Mouse (Mus musculus): ENCODE results near the gene Snrpg.
A peak's percentile ranks its signal among the peaks of the same experiment; 100 is the strongest.

The Snrpg gene

DNA sequence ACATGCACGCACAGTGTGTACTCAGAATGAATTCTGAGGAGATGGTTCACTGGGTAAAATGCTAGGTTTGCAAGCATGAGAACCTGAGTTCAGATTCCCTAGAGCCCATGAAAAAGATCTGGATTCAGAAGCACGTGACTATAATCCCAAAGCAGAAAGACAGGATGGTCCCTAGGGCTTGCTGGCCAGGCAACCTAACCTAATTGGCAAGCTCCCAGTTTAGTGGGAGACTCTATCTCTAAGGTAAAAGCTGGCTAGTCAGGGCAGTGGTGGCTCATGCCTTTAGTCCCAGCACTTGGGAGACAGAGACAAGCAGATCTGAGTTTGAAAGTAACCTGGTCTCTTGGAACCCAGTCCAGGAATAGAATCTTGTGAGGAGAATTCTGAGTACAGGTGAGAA, 27.9 kb downstream of the Snrpg start:
- no peak for DNase-seq (ENCODE audit: low spot score in 2 of 2)

DNA sequence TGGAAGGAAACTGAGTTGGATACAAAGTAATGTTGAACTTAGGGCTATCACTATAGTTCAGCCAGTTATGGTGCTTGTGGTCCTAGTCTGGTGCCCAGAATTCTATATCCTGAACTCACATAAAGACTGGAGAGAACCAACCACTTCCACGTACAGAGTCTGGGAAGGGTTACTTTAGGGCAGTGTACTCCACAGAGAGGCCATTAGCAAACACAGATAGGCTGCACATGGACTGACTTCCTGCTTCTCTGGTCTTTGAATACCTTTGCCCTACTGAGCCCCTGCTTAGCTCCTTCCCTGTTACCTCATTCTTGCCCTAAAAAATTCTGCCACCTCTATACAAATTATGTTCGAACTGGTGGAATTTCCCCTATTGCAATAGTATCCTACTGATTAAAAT, 28.9 kb downstream of the Snrpg start:
- no peak for DNase-seq (ENCODE audit: low spot score in 2 of 2)

DNA sequence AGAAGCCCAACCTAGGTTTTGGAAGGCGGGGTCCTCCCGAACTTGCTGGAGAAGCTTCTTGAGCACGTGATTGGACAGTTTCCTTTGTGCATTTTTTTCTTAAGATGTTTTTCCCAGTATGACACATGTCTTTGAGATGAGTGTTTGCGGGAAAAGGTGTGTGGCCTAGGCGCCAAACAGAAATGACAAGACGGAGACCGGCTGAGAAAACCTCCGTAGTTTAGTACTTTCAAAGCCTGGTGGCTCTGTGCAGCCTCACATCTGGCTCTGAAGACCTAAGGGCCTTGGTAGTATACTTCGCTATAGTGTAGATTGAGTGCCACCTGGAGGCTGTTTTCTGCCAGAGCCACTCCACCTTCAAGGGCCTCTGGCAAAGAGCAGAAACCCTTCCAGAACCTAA, 29.9 kb downstream of the Snrpg start:
- DNase-seq (ENCODE audit: low spot score in 2 of 2): peak; percentile 51 to 83

DNA sequence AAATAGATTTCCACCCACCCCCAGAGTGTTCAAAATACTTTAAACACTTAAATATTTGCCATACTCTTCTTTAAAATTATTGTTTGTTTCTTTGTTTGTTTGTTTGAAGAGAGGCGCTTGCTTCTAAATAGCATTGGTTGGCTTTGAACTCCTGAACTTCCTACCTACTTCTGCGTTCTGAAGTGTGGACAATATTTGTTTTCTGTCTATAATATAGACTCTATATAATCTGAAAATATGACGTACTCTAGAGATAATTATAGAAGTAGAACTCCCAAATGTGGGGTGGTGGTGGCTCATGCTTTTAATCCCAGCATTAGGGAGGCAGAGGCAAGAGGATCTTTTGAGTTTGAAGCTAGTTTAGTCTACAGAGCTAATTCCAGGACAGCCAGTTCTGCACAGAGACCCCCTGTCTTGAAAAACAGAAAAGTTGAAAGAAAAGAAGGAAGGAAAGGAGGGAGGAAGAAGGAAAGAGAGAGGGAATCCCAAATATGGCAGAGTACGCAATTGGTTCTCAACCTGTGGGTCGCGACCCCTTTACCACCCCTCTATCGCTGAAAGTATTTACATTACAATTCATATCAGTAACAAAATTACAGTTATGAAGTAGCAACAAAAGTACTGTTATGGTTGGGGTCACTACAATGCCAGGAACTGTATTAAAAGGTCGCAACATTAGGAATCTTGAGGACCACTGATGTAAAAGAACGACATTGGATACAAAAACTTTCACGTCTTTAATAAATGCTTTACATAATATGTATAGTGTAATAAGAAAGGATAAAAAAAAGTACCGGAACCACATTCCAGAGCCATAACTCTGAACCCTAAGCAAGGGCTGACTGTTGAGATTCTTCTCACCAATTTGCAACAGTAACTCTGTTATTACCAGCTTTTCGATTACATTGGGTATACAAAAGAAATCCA, 31.8 kb downstream of the Snrpg start:
- no peak for DNase-seq (ENCODE audit: low spot score in 2 of 2)

DNA sequence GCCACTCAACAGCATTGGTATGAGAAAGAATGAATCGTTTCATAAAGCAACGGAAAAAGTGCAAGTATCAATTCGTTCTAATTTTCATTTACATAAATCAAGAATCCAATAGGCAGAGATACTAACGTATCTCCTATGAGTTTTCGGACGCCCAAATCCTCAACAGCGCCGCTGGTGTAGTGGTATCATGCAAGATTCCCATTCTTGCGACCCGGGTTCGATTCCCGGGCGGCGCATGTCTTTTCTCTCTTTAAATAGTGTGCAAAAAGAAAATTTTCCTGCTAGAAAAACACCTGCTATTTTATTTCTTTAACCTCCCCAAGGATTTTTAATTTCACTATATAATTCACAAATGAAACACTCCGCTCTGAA, 32.6 kb downstream of the Snrpg start:
- DNase-seq (ENCODE audit: low spot score in 2 of 2): peak; percentile 87

DNA sequence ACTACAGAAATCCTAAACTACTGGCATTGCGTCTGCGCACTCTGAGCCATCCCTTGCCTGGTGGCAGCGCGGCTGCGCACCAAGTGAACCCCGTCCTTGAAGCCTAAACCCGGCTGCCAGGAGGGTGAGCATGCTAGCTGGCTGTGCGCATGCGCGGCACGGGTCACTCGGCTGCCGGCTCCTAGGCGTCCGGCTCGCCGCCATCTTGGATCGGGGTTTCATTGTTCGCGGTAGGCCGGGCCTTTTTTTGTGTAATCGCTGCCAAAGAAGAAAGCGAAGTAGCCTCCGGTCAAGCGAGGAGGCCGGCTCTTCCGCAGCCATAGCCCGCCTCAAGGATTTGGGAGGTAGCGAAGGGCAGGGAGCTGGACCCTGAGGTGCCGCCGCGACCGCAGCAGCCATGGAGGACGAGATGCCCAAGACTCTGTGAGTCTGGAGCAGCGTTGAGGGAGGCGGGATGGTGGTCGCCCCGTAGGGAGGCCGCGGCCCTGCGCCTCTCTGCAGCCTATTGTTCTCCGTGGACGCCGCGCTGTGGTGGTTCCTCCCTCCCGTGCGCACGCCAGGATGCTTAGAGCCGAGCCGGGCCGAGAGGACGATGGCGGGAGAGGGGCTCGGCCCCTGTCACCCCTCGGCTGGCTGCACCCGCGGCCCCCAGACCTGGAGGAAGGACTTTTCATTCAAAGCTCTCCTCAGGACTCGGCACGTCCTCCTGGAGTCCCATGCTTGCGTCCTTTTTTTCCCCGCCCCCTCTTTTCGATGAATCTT, 33.2 kb downstream of the Snrpg start, which contains the start of gene Tia1:
Tia1 (plus strand) TSS at position 120 of the 762 bp plus-strand sequence.
- peak; percentile 92 to 97 for DNase-seq (ENCODE audit: low spot score in 2 of 2)

DNA sequence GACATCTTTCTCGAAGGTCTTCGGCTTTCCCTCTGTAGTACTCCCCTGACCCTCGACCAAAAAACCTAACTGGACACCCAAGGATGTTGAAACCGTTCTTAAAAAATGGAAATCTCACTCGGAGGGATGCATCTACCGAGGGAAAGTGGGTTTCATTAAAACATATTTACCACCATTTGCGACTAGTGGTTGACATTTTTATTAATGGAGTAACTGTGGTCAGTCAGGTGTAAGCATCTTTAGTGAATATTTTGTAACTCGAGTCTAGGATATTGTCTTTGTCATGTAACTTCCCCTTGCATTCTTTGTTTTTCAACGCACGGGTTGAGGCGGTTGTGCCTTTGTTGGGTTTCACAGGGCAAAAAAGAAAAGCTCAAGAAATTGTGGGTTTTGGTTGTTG, 33.9 kb downstream of the Snrpg start:
- no peak for DNase-seq (ENCODE audit: low spot score in 2 of 2)

DNA sequence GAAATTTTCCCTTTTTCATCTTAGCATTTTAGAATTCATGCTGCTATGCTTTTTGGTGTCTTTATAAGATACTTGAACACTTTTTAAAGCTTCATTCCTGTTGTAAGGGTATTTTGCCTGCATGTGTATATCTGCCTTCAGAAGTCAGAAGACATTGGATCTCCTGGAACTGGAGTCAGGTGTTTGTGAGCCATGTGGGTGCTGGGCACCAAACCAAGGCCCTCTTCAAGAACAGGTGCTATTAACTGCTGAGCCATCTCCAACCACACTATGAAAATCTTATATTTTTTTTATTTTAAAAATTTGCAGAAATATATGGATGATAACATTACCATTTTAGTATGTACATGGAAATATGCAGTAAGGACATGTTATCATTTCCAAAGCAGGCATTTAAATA, 35.2 kb downstream of the Snrpg start:
- no peak for DNase-seq (ENCODE audit: low spot score in 2 of 2)

DNA sequence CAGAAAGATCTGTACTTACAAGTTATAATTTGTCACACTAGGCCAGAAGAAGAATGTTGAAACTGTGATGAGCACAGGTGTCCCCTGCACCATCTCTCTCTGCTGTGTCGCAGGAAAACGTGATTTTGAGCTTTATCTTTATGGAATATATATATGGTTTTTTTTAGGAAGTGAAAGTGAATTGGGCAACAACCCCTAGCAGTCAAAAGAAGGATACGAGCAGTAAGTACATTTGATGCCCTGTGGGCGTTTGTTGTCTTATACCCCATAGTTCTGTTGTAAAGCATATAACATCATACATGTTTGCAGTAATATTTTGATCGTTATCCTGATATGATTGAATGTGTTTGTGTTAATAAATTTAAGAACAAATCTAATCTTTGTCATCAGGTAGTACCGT, 47.6 kb downstream of the Snrpg start:
- DNase-seq (ENCODE audit: low spot score in 2 of 2): no peak

DNA sequence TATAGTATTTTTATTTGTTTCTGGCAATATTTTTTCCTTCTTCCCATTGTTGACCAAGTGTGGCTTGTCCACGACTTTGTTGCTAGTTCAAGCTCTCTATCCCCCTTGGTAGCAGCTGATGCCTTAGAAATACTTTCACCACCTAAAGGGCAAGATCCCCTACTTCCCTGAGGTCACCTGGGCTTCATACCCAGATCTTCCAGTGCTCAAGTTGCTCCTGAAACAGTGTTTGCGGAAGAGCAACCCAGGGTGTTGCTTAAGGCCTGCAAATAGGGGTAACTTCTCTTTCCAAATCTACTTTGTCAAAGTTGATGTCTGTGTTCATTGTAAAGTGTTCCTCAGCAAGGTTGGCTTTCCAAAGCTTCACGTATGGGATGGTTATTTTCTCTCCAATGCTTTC, 48.1 kb downstream of the Snrpg start:
- no peak for DNase-seq (ENCODE audit: low spot score in 2 of 2)

DNA sequence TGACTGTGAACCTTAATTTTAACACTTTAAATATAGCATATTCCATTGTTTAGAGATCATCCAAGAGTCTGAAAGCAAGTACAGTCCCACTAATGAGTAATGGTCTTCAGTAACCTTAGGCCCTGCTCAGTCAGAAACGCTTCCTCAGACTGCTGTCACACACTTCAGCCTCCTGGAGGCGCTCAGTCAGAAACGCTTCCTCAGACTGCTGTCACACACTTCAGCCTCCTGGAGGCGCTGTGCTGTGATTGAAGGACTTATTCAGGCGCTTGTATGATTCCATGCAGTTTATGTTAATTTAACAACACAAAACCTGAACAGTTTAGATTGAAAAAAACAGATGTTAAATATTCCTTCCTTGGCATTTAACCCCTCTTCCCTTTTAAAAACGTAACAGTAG, 49.4 kb downstream of the Snrpg start:
- peak in 1 of 2 experiments; percentile 38 for DNase-seq (ENCODE audit: low spot score in 2 of 2)

DNA sequence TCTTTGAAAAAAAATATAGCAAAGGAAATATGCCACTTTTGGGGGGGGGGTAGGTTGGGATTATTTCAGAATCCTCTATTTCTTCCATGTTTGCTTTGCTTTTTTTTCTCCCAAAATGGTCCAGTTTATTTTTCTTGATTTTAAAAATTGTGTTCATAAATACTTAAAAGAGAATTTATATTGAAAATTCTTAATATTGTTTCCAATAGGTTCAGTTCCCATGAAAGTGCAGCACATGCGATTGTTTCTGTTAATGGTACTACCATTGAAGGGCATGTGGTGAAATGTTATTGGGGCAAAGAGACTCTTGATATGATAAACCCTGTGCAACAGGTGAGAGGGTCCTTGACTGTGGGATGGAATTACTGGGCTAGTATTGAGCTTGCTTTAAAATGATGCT, 55.3 kb downstream of the Snrpg start, which contains the start of gene Gm44790:
Gm44790 (plus strand) TSS at position 301 of the 400 bp plus-strand sequence.
- DNase-seq (ENCODE audit: low spot score in 2 of 2): no peak

Data from spleen, postnatal 10 days (tissue).